Mouse (Mus musculus): ENCODE data around the gene Marveld1.

The Marveld1 gene

GRCm38 (mm10) chr19:42170025-42170969, 23.1 kb downstream of the Marveld1 start:
- DNase-seq (ENCODE audit: low spot score in 2 of 2), result peak; percentile 94 to 95

GRCm38 (mm10) chr19:42176841-42177240, 29.6 kb downstream of the Marveld1 start:
- peak in 1 of 2 experiments; percentile 16 for DNase-seq (ENCODE audit: low spot score in 2 of 2)

- DNase-seq (ENCODE audit: low spot score in 2 of 2), result no peak
Observed at GRCm38 (mm10) chr19:42177461-42177860, 30.3 kb downstream of the Marveld1 start.

GRCm38 (mm10) chr19:42179356-42179755, 32.2 kb downstream of the Marveld1 start:
- DNase-seq (ENCODE audit: low spot score in 2 of 2), result no peak

GRCm38 (mm10) chr19:42182673-42183072, 35.5 kb downstream of the Marveld1 start:
- no peak for DNase-seq (ENCODE audit: low spot score in 2 of 2)

GRCm38 (mm10) chr19:42189735-42190134, 42.5 kb downstream of the Marveld1 start:
- no peak for DNase-seq (ENCODE audit: low spot score in 2 of 2)

GRCm38 (mm10) chr19:42190494-42190893, 43.3 kb downstream of the Marveld1 start:
- DNase-seq (ENCODE audit: low spot score in 2 of 2), result peak in 1 of 2 experiments; percentile 22

GRCm38 (mm10) chr19:42193311-42193710, 46.1 kb downstream of the Marveld1 start:
- DNase-seq (ENCODE audit: low spot score in 2 of 2), result no peak

GRCm38 (mm10) chr19:42196378-42196777, 49.2 kb downstream of the Marveld1 start:
- no peak for DNase-seq (ENCODE audit: low spot score in 2 of 2)

GRCm38 (mm10) chr19:42197066-42197465, 49.9 kb downstream of the Marveld1 start:
- DNase-seq (ENCODE audit: low spot score in 2 of 2), result no peak

- DNase-seq (ENCODE audit: low spot score in 2 of 2), result no peak
Observed at GRCm38 (mm10) chr19:42198026-42198425, 50.8 kb downstream of the Marveld1 start.
